Mouse (Mus musculus) erythroblast, embryonic 14.5 days (primary cell): ENCODE measurements around the gene Kank3.

Experiments
- GATA1 ChIP-seq: IDR thresholded peaks from 2 replicates; pipeline ENCODE4 v1.6.1; 2012; ENCODE audit warnings: low read length, inconsistent platforms, mixed read lengths
- TAL1 ChIP-seq: IDR thresholded peaks from 3 replicates; pipeline ENCODE4 v1.6.1; 2012; ENCODE audit warnings: low read length, inconsistent platforms, mixed read lengths

DNA sequence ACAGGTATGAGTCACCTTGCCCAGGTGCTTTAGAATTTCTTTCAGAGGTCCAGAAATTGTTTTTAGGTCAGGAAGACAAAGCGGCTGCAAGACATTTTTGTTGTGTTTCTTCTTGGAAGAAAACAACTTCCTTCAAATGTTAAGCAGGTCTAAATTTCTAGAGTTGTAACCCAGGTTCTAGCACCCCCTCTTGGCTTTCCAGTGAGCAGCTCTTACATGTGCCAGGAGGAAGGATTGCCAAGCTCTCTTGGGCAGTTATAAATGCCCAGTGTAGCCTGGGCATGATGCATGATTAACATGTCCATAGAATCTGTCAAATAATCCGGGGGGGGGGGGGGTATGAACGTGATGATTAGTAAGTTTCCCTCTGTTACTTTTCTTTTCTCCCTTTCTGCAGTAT lies 12.0 kb upstream of the Kank3 start:
- no peak for TF ChIP-seq GATA1
- TF ChIP-seq TAL1, result no peak
